Mouse (Mus musculus) E14TG2a.4 (cell line): ENCODE measurements around the gene Suco.

Experiments
- CTCF ChIP-seq: conservative IDR thresholded peaks from 2 replicates; pipeline ENCODE4 v1.5.1; 2014; ENCODE audit warnings: low read length
- NANOG ChIP-seq: IDR thresholded peaks from 2 replicates; pipeline ENCODE4 v1.6.1; 2014; ENCODE audit warnings: borderline replicate concordance, low read length, mixed read lengths

DNA sequence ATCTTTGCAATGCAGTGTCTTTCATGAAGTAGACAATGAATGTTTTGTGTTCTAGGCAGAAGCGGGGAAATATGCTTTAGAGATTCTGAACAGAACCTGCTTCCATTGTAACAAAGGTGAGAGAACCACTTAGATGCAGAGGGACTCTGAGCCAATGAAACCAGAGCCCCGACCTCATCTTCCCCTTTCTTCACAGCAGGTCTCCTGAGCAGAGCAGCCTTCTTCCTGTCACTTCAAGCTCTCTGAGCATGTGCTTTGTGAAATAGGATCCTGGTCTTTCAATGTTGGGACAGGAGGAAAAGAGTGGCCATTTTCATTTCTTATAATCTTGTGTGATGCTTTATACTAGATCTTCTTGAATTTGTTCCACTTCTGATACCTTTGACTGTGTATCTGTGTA lies 23.6 kb upstream of the Suco start:
- no peak for TF ChIP-seq CTCF
- TF ChIP-seq NANOG: no peak
